Mouse (Mus musculus) lung, postnatal 0 days (tissue): ENCODE measurements around the gene Mn1. TPM values are rescaled to one million over a fixed set of nuclear protein-coding genes. Genes with fewer than 3 reads are reported as not detected.

Experiments
- ATAC-seq: fragments of 200-750 bp; cut with Nextera tagmentation; 2 replicates; pipeline ENCODE4 v1.8.0; 2017; ENCODE audit warnings: moderate library complexity
- DNase-seq: peaks from one replicate; pipeline ENCODE4 v3.0.0-alpha.2; 2016; ENCODE audit warnings: low spot score
- H3K27ac ChIP-seq: fragments of 300-500 bp; sonication (generic); 2 replicates; pipeline ENCODE4 v1.5.1; 2014; ENCODE audit warnings: antibody characterized with exemption, mild to moderate bottlenecking, low read length, mixed read lengths
- H3K27me3 ChIP-seq: fragments of 300-500 bp; sonication (generic); replicated peaks from 2 replicates; pipeline ENCODE4 v1.6.1; 2014; ENCODE audit warnings: low read length, mixed read lengths; ENCODE audit not compliant: insufficient read depth
- H3K36me3 ChIP-seq: fragments of 300-500 bp; sonication (generic); 2 replicates; pipeline ENCODE4 v1.6.1; 2014; ENCODE audit warnings: low read length, mixed read lengths; ENCODE audit not compliant: insufficient read depth
- H3K4me1 ChIP-seq: fragments of 300-500 bp; sonication (generic); 2 replicates; pipeline ENCODE4 v1.6.1; 2014; ENCODE audit warnings: antibody characterized with exemption, low read depth, low read length, mixed read lengths; ENCODE audit not compliant: insufficient read depth
- H3K4me2 ChIP-seq: fragments of 300-500 bp; sonication (generic); replicated peaks from 2 replicates; pipeline ENCODE4 v1.6.1; 2014; ENCODE audit warnings: low read depth, mild to moderate bottlenecking, low read length, moderate library complexity, mixed read lengths
- H3K4me3 ChIP-seq: fragments of 300-500 bp; sonication (generic); 2 replicates; pipeline ENCODE4 v1.5.1; 2014; ENCODE audit warnings: low read depth, low read length
- H3K9ac ChIP-seq: fragments of 300-500 bp; sonication (generic); replicated peaks from 2 replicates; pipeline ENCODE4 v1.6.1; 2014; ENCODE audit warnings: low read depth, mild to moderate bottlenecking
- H3K9me3 ChIP-seq: fragments of 300-500 bp; sonication (generic); 2 replicates; pipeline ENCODE4 v1.6.1; 2016; ENCODE audit warnings: low read length, mixed read lengths
- CTCF ChIP-seq: IDR thresholded peaks from 2 replicates; pipeline ENCODE4 v1.5.1; 2016; ENCODE audit warnings: antibody characterized with exemption, mild to moderate bottlenecking
- EP300 ChIP-seq: IDR thresholded peaks from 2 replicates; pipeline ENCODE4 v1.6.1; 2016; ENCODE audit warnings: antibody characterized with exemption, mild to moderate bottlenecking, control low read depth
- WGBS: fragments of 180-500 bp; shearing (Covaris S2); extraction: QIAGEN DNeasy Blood & Tissue Kit; methylation state at CpG from one replicate; pipeline ENCODE4 v1.1.7; 2014; 5-methylcytosine and 5-hydroxymethylcytosine counted together
- polyA plus RNA-seq: library from polyadenylated mRNA; unstranded; fragments of >200 nt; fragmentation: Nextera tagmentation; extraction: Ambion mirVana; gene quantifications from 2 replicates; pipeline ENCODE4 v1.2.1, GENCODE M21; 2015

Gene Mn1
- polyA plus RNA-seq, 1 experiment from 2014 or later = 6.0 TPM

DNA sequence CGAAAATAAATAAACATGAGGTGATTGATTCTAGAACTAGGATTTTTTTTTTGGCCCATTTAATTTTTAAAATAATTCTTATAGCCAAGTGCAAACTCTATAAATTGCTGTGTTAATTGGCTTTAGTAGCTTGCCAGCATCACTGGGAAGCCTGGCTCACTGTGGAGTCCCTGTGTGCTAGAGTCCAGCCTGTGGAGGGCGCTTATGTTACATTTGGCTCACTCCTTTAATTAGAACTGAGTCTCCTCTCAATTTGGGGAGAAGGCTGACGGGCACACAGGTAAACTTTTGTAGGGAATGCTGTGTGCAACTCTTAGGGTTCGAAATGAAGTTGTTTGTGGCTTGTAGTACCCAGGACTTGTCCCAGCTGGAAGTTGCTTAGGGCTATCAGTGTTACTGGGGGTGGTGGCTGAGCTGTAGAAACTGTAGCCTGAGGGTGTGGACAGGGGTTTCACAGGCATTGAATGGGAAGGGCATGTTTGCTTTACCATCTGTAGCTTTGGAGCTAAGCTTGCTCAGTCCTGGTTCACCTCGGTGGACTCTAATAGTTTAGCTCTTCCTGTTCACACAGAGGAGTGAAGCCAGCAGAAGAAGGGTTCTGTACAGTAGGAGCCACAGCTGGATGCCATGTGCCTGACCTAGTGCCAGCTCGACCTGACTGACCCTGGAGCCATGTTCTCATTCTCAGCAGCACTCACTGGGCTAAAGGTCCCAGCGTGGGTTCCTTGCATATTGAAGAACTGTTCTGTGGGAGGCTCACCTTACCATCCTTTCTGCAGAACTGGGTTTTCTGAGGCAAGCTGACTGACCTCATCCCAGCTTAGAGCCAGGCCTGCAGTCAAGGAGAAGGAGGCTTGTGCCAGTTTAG, 38.8 kb upstream of the Mn1 start:
- H3K9me3 ChIP-seq = no peaks in the 10 kb centered on the region
- 63% methylated on average over 7 of the region's 7 CpGs for WGBS
- no peak overlapping the region for H3K27ac ChIP-seq
- DNase-seq = no peak
- H3K27me3 ChIP-seq = no peaks in the 10 kb centered on the region
- H3K4me2 ChIP-seq = no peak overlapping the region
- peaks cover 20% of the 10 kb centered on the region; the same call in 1 of the 2 replicates for H3K36me3 ChIP-seq
- no peak overlapping the region for H3K4me3 ChIP-seq
- H3K9ac ChIP-seq = no peak overlapping the region
- no peaks in the 10 kb centered on the region for H3K4me1 ChIP-seq
- no peak for TF ChIP-seq EP300
- peak; percentile 48 for TF ChIP-seq CTCF
- no peak for ATAC-seq

DNA sequence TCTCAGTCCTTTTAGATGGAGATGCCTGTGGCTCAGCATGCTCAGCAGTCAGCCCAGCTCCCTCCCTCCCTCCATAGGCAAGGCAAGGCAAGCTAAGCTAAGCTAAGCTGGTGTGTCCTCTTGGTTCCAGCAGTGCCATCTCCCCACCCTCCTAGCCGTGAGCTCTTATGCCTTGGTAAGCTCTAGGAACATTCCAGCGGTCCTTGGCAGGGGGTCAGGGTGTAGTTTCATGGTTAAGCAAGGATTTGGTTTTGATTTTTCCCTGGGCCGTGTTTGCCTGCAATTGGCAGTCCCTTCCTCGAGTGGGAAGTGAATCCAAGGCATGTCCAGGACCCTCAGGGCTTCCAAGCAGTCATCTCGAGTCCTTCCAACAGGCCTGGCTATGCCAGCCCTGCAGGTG, 33.8 kb upstream of the Mn1 start:
- no peak overlapping the region for H3K9ac ChIP-seq
- WGBS = 72% methylated on average over 5 of the region's 5 CpGs
- no peaks in the 10 kb centered on the region for H3K27me3 ChIP-seq
- ATAC-seq (no peak), DNase-seq (no peak)
- no peak overlapping the region for H3K4me2 ChIP-seq
- H3K27ac ChIP-seq = no peak overlapping the region
- no peaks in the 10 kb centered on the region for H3K4me1 ChIP-seq
- TF ChIP-seq CTCF (no peak), EP300 (no peak)
- no peaks in the 10 kb centered on the region for H3K9me3 ChIP-seq
- no peak overlapping the region for H3K4me3 ChIP-seq
- peaks cover 23% of the 10 kb centered on the region; the same call in 1 of the 2 replicates for H3K36me3 ChIP-seq

DNA sequence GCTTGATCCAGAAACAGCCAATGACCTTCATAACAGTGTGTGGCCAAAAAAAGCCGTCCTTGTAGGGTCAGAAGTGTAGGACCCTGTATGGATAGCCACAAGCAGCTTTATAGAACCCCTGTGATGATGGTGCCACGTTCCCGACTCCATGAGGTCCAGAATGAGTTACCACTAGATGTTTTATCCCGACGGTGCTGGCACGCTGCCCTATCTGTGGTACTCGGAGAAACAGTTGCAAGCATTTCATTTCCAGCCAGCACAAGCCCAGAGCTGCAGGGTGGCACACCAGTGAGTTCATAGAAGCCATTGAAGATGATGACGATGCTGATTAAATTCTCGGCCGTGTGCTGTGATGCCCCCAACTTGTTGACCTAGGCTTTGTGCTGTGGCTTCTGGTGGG, 26.3 kb upstream of the Mn1 start:
- Histone ChIP-seq H3K27ac (no peak overlapping the region), H3K9ac (no peak overlapping the region), H3K4me2 (no peak overlapping the region), H3K36me3 (peaks cover 6% of the 10 kb centered on the region; the same call in 1 of the 2 replicates), H3K27me3 (no peaks in the 10 kb centered on the region), H3K4me3 (no peak overlapping the region), H3K4me1 (peaks cover 8% of the 10 kb centered on the region), H3K9me3 (no peaks in the 10 kb centered on the region)
- no peak for DNase-seq
- WGBS = 72% methylated on average over 10 of the region's 10 CpGs
- ATAC-seq = no peak
- no peak for TF ChIP-seq CTCF

- H3K27ac ChIP-seq = no peak overlapping the region
- no peaks in the 10 kb centered on the region for H3K27me3 ChIP-seq
- H3K9me3 ChIP-seq = no peaks in the 10 kb centered on the region
- peaks cover 2% of the 10 kb centered on the region; the same call in 1 of the 2 replicates for H3K36me3 ChIP-seq
- ATAC-seq = no peak
- H3K4me2 ChIP-seq = no peak overlapping the region
- H3K9ac ChIP-seq = no peak overlapping the region
- peaks cover 8% of the 10 kb centered on the region for H3K4me1 ChIP-seq
- no peak for DNase-seq
- TF ChIP-seq CTCF (no peak), EP300 (no peak)
- WGBS = 89% methylated on average over 6 of the region's 6 CpGs
- H3K4me3 ChIP-seq = no peak overlapping the region
Observed at GRCm38 (mm10) chr5:111391485-111391884, 25.7 kb upstream of the Mn1 start.

GRCm38 (mm10) chr5:111393346-111394197, 23.6 kb upstream of the Mn1 start:
- WGBS = 9% methylated on average over 17 of the region's 17 CpGs
- H3K27ac ChIP-seq = no peak overlapping the region
- H3K4me2 ChIP-seq = peak overlapping the region; percentile 1; the same call in 1 of the 2 replicates
- no peak for TF ChIP-seq EP300
- TF ChIP-seq CTCF = no peak
- no peaks in the 10 kb centered on the region for H3K9me3 ChIP-seq
- no peaks in the 10 kb centered on the region for H3K36me3 ChIP-seq
- H3K27me3 ChIP-seq = no peaks in the 10 kb centered on the region
- no peak overlapping the region for H3K9ac ChIP-seq
- H3K4me3 ChIP-seq = no peak overlapping the region
- H3K4me1 ChIP-seq = peaks cover 8% of the 10 kb centered on the region
- ATAC-seq = peak; percentile 76
- DNase-seq = peak; percentile 79
